ENCODE assay signal across 7 mouse cellular contexts in genomic region chr2:79865275-79865999, GRCm38 (mm10).
DNase-seq lines count a peak whose midpoint lies in the region; ATAC-seq and TF ChIP-seq lines count a peak whose summit lies in the region.

No protein-coding gene starts in this region.

- H3K27me3 ChIP-seq in E14TG2a.4 (ENCODE audit: insufficient read depth, low read length), result no peaks in the 10 kb centered on the region
- H3K27me3 ChIP-seq in heart, embryonic 16.5 days (ENCODE audit: control insufficient read depth, insufficient read depth, low read length), result 0 out of 2 replicates have a peak, but pooled peaks cover 2% of the 10 kb centered on the region
- H3K27me3 ChIP-seq in lung, embryonic 15.5 days, result no peaks in the 10 kb centered on the region

- no peaks in the 10 kb centered on the region for H3K9me3 ChIP-seq in E14TG2a.4 (ENCODE audit: low read length)
- H3K9me3 ChIP-seq in heart, embryonic 16.5 days (replicated peaks; ENCODE audit: control insufficient read depth, low read length), result no peaks in the 10 kb centered on the region
- no peaks in the 10 kb centered on the region for H3K9me3 ChIP-seq in lung, embryonic 15.5 days

- no peaks in the 10 kb centered on the region for H3K36me3 ChIP-seq in E14TG2a.4 (ENCODE audit: insufficient read depth, low read length)
- H3K36me3 ChIP-seq in heart, embryonic 16.5 days (ENCODE audit: control insufficient read depth, insufficient read depth), result no peaks in the 10 kb centered on the region
- H3K36me3 ChIP-seq in lung, embryonic 15.5 days, result no peaks in the 10 kb centered on the region

- TF ChIP-seq CTCF in E14TG2a.4 (conservative IDR thresholded peaks at IDR 0.05; ENCODE audit: low read length), result peak; percentile 89

- no peak overlapping the region for H3K4me2 ChIP-seq in heart, embryonic 16.5 days (ENCODE audit: low read depth, low read length)
- no peak overlapping the region for H3K4me2 ChIP-seq in lung, embryonic 15.5 days

- WGBS in heart, embryonic 16.5 days, result 38% methylated on average over 9 of the region's 9 CpGs
- 45% methylated on average over 9 of the region's 9 CpGs for WGBS in lung, embryonic 15.5 days

- DNase-seq in 416B (ENCODE audit: low read depth), result peak; percentile 72
- peak; percentile 54 to 73 for DNase-seq in cerebellum, postnatal 14 days
- DNase-seq in kidney, postnatal 14 days, result peak; percentile 40
- peak; percentile 54 for DNase-seq in retina, postnatal 7 days (ENCODE audit: low read depth, low spot score)

- no peaks in the 10 kb centered on the region for H3K4me1 ChIP-seq in E14TG2a.4 (replicated peaks; ENCODE audit: low read depth, low read length)
- H3K4me1 ChIP-seq in heart, embryonic 16.5 days (ENCODE audit: control insufficient read depth, insufficient read depth, low read length), result no peaks in the 10 kb centered on the region
- no peaks in the 10 kb centered on the region for H3K4me1 ChIP-seq in lung, embryonic 15.5 days

- no peak overlapping the region for H3K27ac ChIP-seq in heart, embryonic 16.5 days (ENCODE audit: low read length)
- no peak overlapping the region for H3K27ac ChIP-seq in lung, embryonic 15.5 days

- no peak overlapping the region for H3K4me3 ChIP-seq in E14TG2a.4 (replicated peaks; ENCODE audit: low read length)
- no peak overlapping the region for H3K4me3 ChIP-seq in heart, embryonic 16.5 days (ENCODE audit: low read length)
- no peak overlapping the region for H3K4me3 ChIP-seq in lung, embryonic 15.5 days

- peak; percentile 49; the same call in 1 of the 2 replicates for ATAC-seq in heart, embryonic 16.5 days (replicated peaks; ENCODE audit: extremely low read depth, insufficient read depth, low FRiP score)
- peak; percentile 49; the same call in 1 of the 2 replicates for ATAC-seq in lung, embryonic 15.5 days (ENCODE audit: borderline replicate concordance, extremely low read depth, low FRiP score, low TSS enrichment)

- no peak overlapping the region for H3K9ac ChIP-seq in heart, embryonic 16.5 days (ENCODE audit: low read length)
- H3K9ac ChIP-seq in lung, embryonic 15.5 days, result no peak overlapping the region
